Mouse (Mus musculus) stomach, postnatal 0 days (tissue): ENCODE data around the gene Zfhx3.

Experiments used
- CTCF ChIP-seq: IDR thresholded peaks from 2 replicates; pipeline ENCODE4 v1.5.1; 2016; ENCODE audit warnings: antibody characterized with exemption, low read depth, mild to moderate bottlenecking, moderate library complexity
- EP300 ChIP-seq: optimal IDR thresholded peaks from 2 replicates; pipeline ENCODE3; 2016; ENCODE audit warnings: antibody characterized with exemption

- TF ChIP-seq CTCF (no peak), EP300 (no peak)
Measured at GRCm38 (mm10) chr8:108693841-108694240, 751.4 kb downstream of the Zfhx3 start.
